Mouse (Mus musculus) liver, adult 2 months (tissue): Measurements from ENCODE around the gene Acbd3.

Experiments
- CTCF ChIP-seq: fragments of 200-500 bp; IDR thresholded peaks from 2 replicates; pipeline ENCODE4 v1.5.1; 2011; ENCODE audit warnings: low read depth, low read length, control low read depth
- POLR2A ChIP-seq: fragments of 200-500 bp; IDR thresholded peaks from 2 replicates; pipeline ENCODE4 v1.6.1; 2011; ENCODE audit warnings: low read length, control low read depth; ENCODE audit not compliant: insufficient read depth; ENCODE audit errors: extremely low read depth

DNA sequence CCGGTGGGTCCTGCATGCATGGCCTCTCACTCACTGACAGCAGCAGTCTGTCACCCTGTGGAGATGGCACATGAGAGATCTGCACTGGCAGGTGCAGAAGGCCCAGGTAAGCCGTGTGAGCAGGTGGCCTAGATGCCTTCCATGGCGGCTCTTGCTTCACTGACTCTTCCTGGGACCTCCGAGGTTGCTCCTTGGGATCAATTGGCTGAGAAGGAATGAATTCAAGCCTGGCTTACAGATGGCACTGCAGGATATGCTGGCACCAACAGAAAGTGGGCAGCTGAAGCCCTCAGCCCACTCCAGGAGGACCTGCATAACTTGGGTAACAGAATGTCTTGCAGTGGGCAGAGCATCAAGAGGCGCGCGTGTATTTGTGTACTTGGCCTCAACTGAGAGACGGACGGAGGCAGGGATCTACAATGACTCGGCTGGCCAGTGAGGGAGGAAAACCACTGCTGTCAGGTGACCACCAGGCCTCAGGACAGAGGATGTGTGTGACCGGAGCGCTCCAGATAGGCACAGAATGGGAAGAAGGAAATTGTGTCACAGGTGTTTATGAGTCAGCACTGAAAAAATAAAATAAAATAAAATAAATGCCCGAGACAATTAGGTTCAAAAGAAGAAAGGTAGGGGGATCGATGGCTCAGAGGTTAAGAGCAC is 66.1 kb downstream of the Acbd3 start:
- TF ChIP-seq POLR2A = no peak
- no peak for TF ChIP-seq CTCF
